Mouse (Mus musculus) bone marrow, adult 2 months (tissue): ENCODE data around the gene Cuedc2. TPM values are rescaled to one million over a fixed set of nuclear protein-coding genes. Genes with fewer than 3 reads are reported as not detected.

ENCODE experiments used
- H3K27ac ChIP-seq: fragments of 200-500 bp; 2 replicates; pipeline ENCODE4 v1.5.1; 2012; ENCODE audit warnings: low read depth, mild to moderate bottlenecking, control low read depth, inconsistent platforms, low read length; ENCODE audit not compliant: control insufficient read depth, poor library complexity, insufficient read depth
- H3K4me1 ChIP-seq: fragments of 200-500 bp; 2 replicates; pipeline ENCODE4 v1.6.1; 2011; ENCODE audit warnings: low read length; ENCODE audit not compliant: control insufficient read depth, insufficient read depth
- H3K4me3 ChIP-seq: fragments of 200-500 bp; replicated peaks from 2 replicates; pipeline ENCODE3; 2011; ENCODE audit warnings: mild to moderate bottlenecking, low read depth, low read length, control low read depth; ENCODE audit not compliant: control insufficient read depth
- CTCF ChIP-seq: fragments of 200-500 bp; IDR thresholded peaks from 2 replicates; pipeline ENCODE4 v1.5.1; 2011; ENCODE audit warnings: low read length, control low read depth; ENCODE audit not compliant: control insufficient read depth, insufficient read depth
- POLR2A ChIP-seq: fragments of 200-500 bp; IDR thresholded peaks from 2 replicates; pipeline ENCODE4 v1.6.1; 2011; ENCODE audit warnings: low read depth, mild to moderate bottlenecking, control low read depth, low read length, borderline replicate concordance; ENCODE audit not compliant: control insufficient read depth
- WGBS: fragments of 180-500 bp; shearing (Covaris S2); methylation state at CpG from one replicate; pipeline ENCODE4 v1.1.7; 2018; 5-methylcytosine and 5-hydroxymethylcytosine counted together
- polyA plus RNA-seq: library from polyadenylated mRNA; stranded (reverse); fragments of >200 nt; gene quantifications from 2 replicates; pipeline ENCODE4 v1.2.4, GENCODE M21; 2011; ENCODE audit warnings: low replicate concordance; ENCODE audit not compliant: missing spikeins, insufficient read depth, insufficient read length

Gene Cuedc2
- polyA plus RNA-seq, 1 experiment, result 161 TPM

- TF ChIP-seq CTCF (no peak), POLR2A (no peak)
- WGBS, result under 1% methylated on average over 35 of the region's 35 CpGs
- Histone ChIP-seq H3K27ac (peak within 1 kb of the TSS; percentile 94), H3K4me3 (peak within 1 kb of the TSS; percentile 99), H3K4me1 (peaks cover 4% of the 10 kb centered on the region; the same call in 1 of the 2 replicates)
These were observed 11.7 kb downstream of the Cuedc2 start, which contains the start of gene Psd for GRCm38 (mm10) chr19:46326756-46327305. Psd (minus strand) TSS chr19:46327156.

- Histone ChIP-seq H3K27ac (no peak overlapping the region), H3K4me1 (peaks cover 4% of the 10 kb centered on the region; the same call in 1 of the 2 replicates), H3K4me3 (no peak overlapping the region)
- 18% methylated on average over 29 of the region's 29 CpGs for WGBS
- TF ChIP-seq CTCF (no peak), POLR2A (no peak)
These were observed 12.3 kb downstream of the Cuedc2 start for GRCm38 (mm10) chr19:46326019-46326755.

- H3K27ac ChIP-seq, result no peak overlapping the region
- TF ChIP-seq POLR2A (no peak), CTCF (no peak)
- no peak overlapping the region for H3K4me3 ChIP-seq
- 72% methylated on average over 5 of the region's 5 CpGs for WGBS
- peaks cover 4% of the 10 kb centered on the region; the same call in 1 of the 2 replicates for H3K4me1 ChIP-seq
These were observed 13.6 kb downstream of the Cuedc2 start for GRCm38 (mm10) chr19:46324918-46325317.

GRCm38 (mm10) chr19:46324366-46324765 lies 14.1 kb downstream of the Cuedc2 start:
- Histone ChIP-seq H3K4me1 (peaks cover 3% of the 10 kb centered on the region; the same call in 1 of the 2 replicates), H3K4me3 (no peak overlapping the region), H3K27ac (no peak overlapping the region)
- WGBS, result 76% methylated on average over 11 of the region's 11 CpGs
- TF ChIP-seq CTCF (no peak), POLR2A (no peak)

- H3K4me3 ChIP-seq, result no peak overlapping the region
- WGBS, result 71% methylated on average over 5 of the region's 5 CpGs
- H3K27ac ChIP-seq, result no peak overlapping the region
- TF ChIP-seq POLR2A, result no peak
- TF ChIP-seq CTCF, result no peak
- peaks cover 2% of the 10 kb centered on the region; the same call in 1 of the 2 replicates for H3K4me1 ChIP-seq
These were observed 14.8 kb downstream of the Cuedc2 start for GRCm38 (mm10) chr19:46323716-46324115.

GRCm38 (mm10) chr19:46322996-46323572 lies 15.4 kb downstream of the Cuedc2 start:
- 72% methylated on average over 13 of the region's 13 CpGs for WGBS
- Histone ChIP-seq H3K4me1 (peaks cover 2% of the 10 kb centered on the region; the same call in 1 of the 2 replicates), H3K4me3 (no peak overlapping the region), H3K27ac (no peak overlapping the region)
- TF ChIP-seq POLR2A (no peak), CTCF (no peak)

GRCm38 (mm10) chr19:46322144-46322995 lies 16.1 kb downstream of the Cuedc2 start:
- WGBS, result 74% methylated on average over 11 of the region's 11 CpGs
- no peak overlapping the region for H3K4me3 ChIP-seq
- TF ChIP-seq POLR2A (no peak), CTCF (no peak)
- no peaks in the 10 kb centered on the region for H3K4me1 ChIP-seq
- no peak overlapping the region for H3K27ac ChIP-seq
